Mouse (Mus musculus) MEL (cell line): ENCODE results near the gene Rnaseh2b. TPM values are rescaled to one million over a fixed set of nuclear protein-coding genes. Genes with fewer than 3 reads are reported as not detected.

Experiments
- DNase-seq: peaks from one replicate; pipeline ENCODE4 v3.0.0; 2011; ENCODE audit warnings: low read depth, low spot score
- H3K27ac ChIP-seq: 2 replicates; pipeline ENCODE4 v1.5.1; 2012; ENCODE audit warnings: low read depth, mild to moderate bottlenecking, control low read depth, low read length, moderate library complexity; ENCODE audit not compliant: control insufficient read depth
- H3K27me3 ChIP-seq, 2 experiments: fragments of 150-350 bp in 1 of 2; sonication (generic) in 1 of 2; 2 replicates each; pipeline ENCODE4 v1.6.1; 2012; ENCODE audit warnings: low read length in 2 of 2, mild to moderate bottlenecking in 2 of 2, improper control_type of control experiment in 1 of 2, moderate library complexity in 1 of 2; ENCODE audit not compliant: insufficient read depth in 2 of 2, control insufficient read depth in 1 of 2
- H3K36me3 ChIP-seq, 2 experiments: 2 replicates each; pipeline ENCODE4 v1.6.1; 2012 to 2014; ENCODE audit warnings: low read length in 2 of 2, improper control_type of control experiment in 1 of 2, inconsistent platforms in 1 of 2, mild to moderate bottlenecking in 1 of 2; ENCODE audit not compliant: insufficient read depth in 2 of 2, control insufficient read depth in 1 of 2
- H3K4me1 ChIP-seq, 2 experiments: fragments of 150-350 bp in 1 of 2; sonication (generic) in 1 of 2; 2 replicates each; pipeline ENCODE4 v1.6.1; 2012; ENCODE audit warnings: low read length in 2 of 2, improper control_type of control experiment in 1 of 2, mild to moderate bottlenecking in 1 of 2; ENCODE audit not compliant: insufficient read depth in 2 of 2, control insufficient read depth in 1 of 2
- H3K4me3 ChIP-seq, 2 experiments: fragments of 150-350 bp in 1 of 2; sonication (generic) in 1 of 2; 2 replicates each; pipeline ENCODE4 v1.5.1; 2012; ENCODE audit warnings: low read depth in 2 of 2, low read length in 2 of 2, mild to moderate bottlenecking in 2 of 2, moderate library complexity in 2 of 2, control low read depth in 1 of 2, improper control_type of control experiment in 1 of 2; ENCODE audit not compliant: control insufficient read depth in 1 of 2, insufficient read depth in 1 of 2
- H3K79me2 ChIP-seq: 2 replicates; pipeline ENCODE4 v1.6.1; 2012; ENCODE audit warnings: mild to moderate bottlenecking, low read length, moderate library complexity; ENCODE audit not compliant: control insufficient read depth, poor library complexity, insufficient read depth
- H3K9ac ChIP-seq: 2 replicates; pipeline ENCODE4 v1.6.1; 2012; ENCODE audit warnings: low read depth, mild to moderate bottlenecking, control low read depth, low read length, moderate library complexity; ENCODE audit not compliant: control insufficient read depth, poor library complexity, severe bottlenecking
- H3K9me3 ChIP-seq: fragments of 150-350 bp; sonication (generic); replicated peaks from 2 replicates; pipeline ENCODE4 v1.6.1; 2012; ENCODE audit warnings: mild to moderate bottlenecking, low read length, improper control_type of control experiment, moderate library complexity; ENCODE audit not compliant: insufficient read depth
- EP300 ChIP-seq, 2 experiments: IDR thresholded peaks; 2 replicates each; pipeline ENCODE4 v1.6.1; 2011; ENCODE audit warnings: improper control_type of control experiment in 2 of 2, low read length in 2 of 2, low read depth in 1 of 2, mild to moderate bottlenecking in 1 of 2
- ETS1 ChIP-seq: IDR thresholded peaks from 2 replicates; pipeline ENCODE4 v1.6.1; 2012; ENCODE audit warnings: low read depth, mild to moderate bottlenecking, inconsistent platforms, low read length, improper control_type of control experiment, moderate library complexity
- GABPA ChIP-seq: IDR thresholded peaks from 2 replicates; pipeline ENCODE4 v1.6.1; 2012; ENCODE audit warnings: low read depth, mild to moderate bottlenecking, inconsistent platforms, low read length, improper control_type of control experiment, moderate library complexity
- GATA1 ChIP-seq: IDR thresholded peaks from 2 replicates; pipeline ENCODE4 v1.6.1; 2011; ENCODE audit warnings: low read depth, low read length, improper control_type of control experiment
- HCFC1 ChIP-seq: IDR thresholded peaks from 2 replicates; pipeline ENCODE4 v1.6.1; 2012; ENCODE audit warnings: low read depth, mild to moderate bottlenecking, inconsistent platforms, low read length, improper control_type of control experiment, moderate library complexity
- JUND ChIP-seq: IDR thresholded peaks from 2 replicates; pipeline ENCODE4 v1.6.1; 2011; ENCODE audit warnings: low read depth, mild to moderate bottlenecking, improper control_type of control experiment, low read length
- KAT2A ChIP-seq: conservative IDR thresholded peaks from 2 replicates; pipeline ENCODE4 v1.6.1; 2012; ENCODE audit warnings: low read depth, low read length, improper control_type of control experiment, inconsistent platforms
- MAX ChIP-seq: IDR thresholded peaks from 2 replicates; pipeline ENCODE4 v1.6.1; 2011; ENCODE audit warnings: low read length, improper control_type of control experiment
- MYB ChIP-seq: IDR thresholded peaks from 2 replicates; pipeline ENCODE4 v1.6.1; 2011; ENCODE audit warnings: mild to moderate bottlenecking, low read depth, low read length, improper control_type of control experiment
- NELFE ChIP-seq: IDR thresholded peaks from 2 replicates; pipeline ENCODE4 v1.6.1; 2011; ENCODE audit warnings: low read depth, low read length, improper control_type of control experiment
- NRF1 ChIP-seq: IDR thresholded peaks from 2 replicates; pipeline ENCODE4 v1.6.1; 2014; ENCODE audit warnings: low read depth, mild to moderate bottlenecking, inconsistent platforms, low read length, improper control_type of control experiment, moderate library complexity; ENCODE audit not compliant: poor library complexity, insufficient read depth, severe bottlenecking
- POLR2A ChIP-seq, 2 experiments: IDR thresholded peaks; 2 replicates each; pipeline ENCODE4 v1.6.1; 2011 to 2012; ENCODE audit warnings: low read length in 2 of 2, mild to moderate bottlenecking in 2 of 2, control low read depth in 1 of 2, improper control_type of control experiment in 1 of 2, low read depth in 1 of 2, moderate library complexity in 1 of 2; ENCODE audit not compliant: control insufficient read depth in 1 of 2, insufficient read depth in 1 of 2, poor library complexity in 1 of 2
- POLR2AphosphoS2 ChIP-seq: IDR thresholded peaks from 2 replicates; pipeline ENCODE4 v1.6.1; 2011; ENCODE audit warnings: low read length, improper control_type of control experiment
- RCOR1 ChIP-seq: IDR thresholded peaks from 2 replicates; pipeline ENCODE4 v1.6.1; 2012; ENCODE audit warnings: low read depth, mild to moderate bottlenecking, inconsistent platforms, low read length, improper control_type of control experiment
- SMC3 ChIP-seq: IDR thresholded peaks from 2 replicates; pipeline ENCODE4 v1.6.1; 2011; ENCODE audit warnings: low read depth, low read length, improper control_type of control experiment
- TAL1 ChIP-seq: IDR thresholded peaks from 2 replicates; pipeline ENCODE4 v1.6.1; 2012; ENCODE audit warnings: mild to moderate bottlenecking, inconsistent platforms, low read length, moderate library complexity, mixed read lengths
- UBTF ChIP-seq: IDR thresholded peaks from 2 replicates; pipeline ENCODE4 v1.6.1; 2012; ENCODE audit warnings: low read depth, mild to moderate bottlenecking, inconsistent platforms, low read length, improper control_type of control experiment, moderate library complexity, borderline replicate concordance; ENCODE audit not compliant: insufficient read depth
- USF1 ChIP-seq: IDR thresholded peaks from 2 replicates; pipeline ENCODE4 v1.6.1; 2014; ENCODE audit warnings: low read depth, mild to moderate bottlenecking, inconsistent platforms, low read length, improper control_type of control experiment, moderate library complexity
- USF2 ChIP-seq, 2 experiments: IDR thresholded peaks; 2 replicates each; pipeline ENCODE4 v1.6.1; 2011 to 2012; ENCODE audit warnings: improper control_type of control experiment in 2 of 2, low read length in 2 of 2, borderline replicate concordance in 1 of 2, inconsistent platforms in 1 of 2, low read depth in 1 of 2, mild to moderate bottlenecking in 1 of 2; ENCODE audit not compliant: insufficient read depth in 1 of 2
- ZC3H11A ChIP-seq: IDR thresholded peaks from 2 replicates; pipeline ENCODE4 v1.6.1; 2012; ENCODE audit warnings: low read depth, mild to moderate bottlenecking, inconsistent platforms, low read length, improper control_type of control experiment
- ZKSCAN1 ChIP-seq: IDR thresholded peaks from 2 replicates; pipeline ENCODE4 v1.6.1; 2012; ENCODE audit warnings: low read depth, mild to moderate bottlenecking, inconsistent platforms, low read length, improper control_type of control experiment, moderate library complexity
- ZMIZ1 ChIP-seq: IDR thresholded peaks from 2 replicates; pipeline ENCODE4 v1.6.1; 2012; ENCODE audit warnings: low read depth, mild to moderate bottlenecking, inconsistent platforms, low read length, improper control_type of control experiment, moderate library complexity
- ZNF384 ChIP-seq: IDR thresholded peaks from 2 replicates; pipeline ENCODE4 v1.6.1; 2012; ENCODE audit warnings: low read depth, mild to moderate bottlenecking, inconsistent platforms, low read length, improper control_type of control experiment
- polyA plus RNA-seq, 2 experiments: library from polyadenylated mRNA; stranded (reverse) in 1 of 2; unstranded in 1 of 2; fragments of >175 nt in 1 of 2; fragments of >200 nt in 1 of 2; gene quantifications; 2 replicates each; pipeline versions ENCODE4 v1.2.1 to v1.2.4; 2012; ENCODE audit warnings: low replicate concordance in 2 of 2, low read depth in 1 of 2; ENCODE audit not compliant: insufficient read length in 2 of 2, insufficient read depth in 1 of 2, missing spikeins in 1 of 2
- total RNA-seq: library from RNA; depleted of rRNA; stranded (reverse); fragments of 300-350 nt; gene quantifications from 2 replicates; pipeline ENCODE4 v1.2.3, GENCODE M21; 2012

Gene Rnaseh2b
- total and polyA plus RNA-seq, 3 experiments = 50.2 to 412 (median 88.2) TPM

- Histone ChIP-seq H3K27me3 (no peaks in the 10 kb centered on the region), H3K27ac (no peak overlapping the region), H3K36me3 (no peaks in the 10 kb centered on the region; a peak in 2 of 4 replicates), H3K79me2 (no peaks in the 10 kb centered on the region), H3K9ac (no peak overlapping the region), H3K4me1 (no peaks in the 10 kb centered on the region), H3K4me3 (no peak overlapping the region), H3K9me3 (no peaks in the 10 kb centered on the region)
- DNase-seq = no peak
- TF ChIP-seq ZNF384 (no peak), KAT2A (no peak), HCFC1 (no peak), TAL1 (no peak), UBTF (no peak), NELFE (no peak), GATA1 (no peak), ETS1 (no peak), JUND (no peak), MYB (no peak), ZC3H11A (no peak), ZMIZ1 (no peak), NRF1 (no peak), USF2 (IDR thresholded peaks at IDR 0.05; ENCODE audit: borderline replicate concordance in 1 of 2, insufficient read depth in 1 of 2, low read depth in 1 of 2, low read length in 2 of 2) (no peak)
These were observed 83.7 kb downstream of the Rnaseh2b start for GRCm38 (mm10) chr14:62376115-62376514.

- Histone ChIP-seq H3K79me2 (no peaks in the 10 kb centered on the region), H3K27ac (no peak overlapping the region), H3K36me3 (no peaks in the 10 kb centered on the region; a peak in 2 of 4 replicates), H3K9ac (no peak overlapping the region), H3K4me3 (no peak overlapping the region), H3K4me1 (no peaks in the 10 kb centered on the region), H3K27me3 (no peaks in the 10 kb centered on the region), H3K9me3 (no peaks in the 10 kb centered on the region)
- no peak for TF ChIP-seq POLR2AphosphoS2
- no peak for TF ChIP-seq NRF1
- no peak for TF ChIP-seq ZKSCAN1
- no peak for TF ChIP-seq USF1
- no peak for TF ChIP-seq UBTF
- no peak for TF ChIP-seq POLR2A (IDR thresholded peaks at IDR 0.05; ENCODE audit: control insufficient read depth in 1 of 2, insufficient read depth in 1 of 2, low read depth in 1 of 2, low read length in 2 of 2, poor library complexity in 1 of 2)
- no peak for TF ChIP-seq EP300 (IDR thresholded peaks at IDR 0.05; ENCODE audit: low read depth in 1 of 2, low read length in 2 of 2)
- TF ChIP-seq NELFE = no peak
- TF ChIP-seq RCOR1 = no peak
- TF ChIP-seq GABPA = no peak
- TF ChIP-seq MAX = no peak
- TF ChIP-seq KAT2A = no peak
- no peak for TF ChIP-seq SMC3
- DNase-seq = no peak
These were observed 87.0 kb downstream of the Rnaseh2b start for GRCm38 (mm10) chr14:62379391-62379790.
